Mouse (Mus musculus) thymus, postnatal 10 days (tissue): ENCODE data around the gene Stx8.
A peak's percentile ranks its signal among the peaks of the same experiment; 100 is the strongest.

Experiments used
- DNase-seq, 2 experiments: peaks; one replicate each; pipeline ENCODE4 v3.0.0; 2021; ENCODE audit warnings: low spot score in 2 of 2

The Stx8 gene

DNA sequence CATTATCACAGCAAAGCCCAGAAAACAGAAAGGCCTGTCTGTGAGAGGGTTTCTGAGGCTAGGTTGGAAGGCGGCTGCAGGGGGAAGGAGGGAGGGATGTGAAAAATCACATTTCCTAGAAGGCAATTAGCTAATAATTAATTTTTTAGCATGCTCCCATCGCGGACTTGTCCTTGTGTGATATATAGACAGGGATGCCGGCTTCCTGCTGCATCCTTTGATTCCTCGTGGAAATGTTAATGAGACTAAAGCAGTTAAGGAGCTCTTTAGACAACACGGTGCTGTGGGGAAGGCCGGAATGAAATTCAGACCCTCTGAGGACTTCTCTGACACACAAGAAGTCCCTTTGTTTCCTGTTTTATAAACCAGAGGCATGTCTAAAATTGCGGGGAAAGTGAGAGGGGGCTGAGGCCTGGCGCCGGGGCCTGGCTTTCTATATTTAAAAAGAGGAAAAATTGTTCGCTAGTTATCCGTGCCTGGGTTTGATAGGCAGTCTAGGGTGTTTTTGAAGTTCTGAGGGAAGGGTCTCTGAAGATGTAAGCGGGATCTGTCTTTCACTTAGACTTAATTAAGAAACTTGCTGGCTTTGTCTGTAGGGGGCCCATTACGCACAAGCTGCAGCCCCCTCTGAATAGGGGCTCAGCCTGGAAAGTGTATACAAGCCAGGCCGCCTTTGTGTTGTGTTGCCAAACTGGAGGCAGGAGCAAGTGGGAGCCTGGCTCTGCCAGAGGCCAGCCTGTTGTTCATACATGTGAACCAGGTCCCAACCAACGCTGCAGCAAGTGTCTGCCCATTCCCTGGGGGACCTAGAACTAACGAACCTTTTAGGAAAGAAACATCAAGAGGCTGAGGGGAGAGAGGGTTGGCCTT, 179.8 kb downstream of the Stx8 start:
- DNase-seq = no peak

DNA sequence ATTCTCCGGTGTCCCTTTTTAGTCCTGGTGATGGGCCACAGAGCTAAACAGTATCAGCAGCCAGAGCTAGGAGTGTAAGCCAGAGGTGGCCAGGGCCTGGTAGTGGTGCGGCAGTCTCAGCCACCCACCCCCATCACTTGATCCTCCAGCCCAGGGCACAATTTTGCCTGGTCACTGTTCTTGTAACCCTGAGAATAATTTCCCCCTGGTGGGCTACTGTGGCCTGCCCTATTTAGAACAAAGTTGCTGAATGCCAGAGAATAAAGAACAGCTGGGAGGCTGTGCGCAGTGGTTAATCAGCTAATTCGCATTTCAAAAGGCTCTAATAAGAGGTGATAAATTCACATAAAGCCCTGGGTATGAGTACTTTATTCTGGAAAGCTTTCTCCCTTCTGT, 180.5 kb downstream of the Stx8 start:
- DNase-seq = no peak

DNA sequence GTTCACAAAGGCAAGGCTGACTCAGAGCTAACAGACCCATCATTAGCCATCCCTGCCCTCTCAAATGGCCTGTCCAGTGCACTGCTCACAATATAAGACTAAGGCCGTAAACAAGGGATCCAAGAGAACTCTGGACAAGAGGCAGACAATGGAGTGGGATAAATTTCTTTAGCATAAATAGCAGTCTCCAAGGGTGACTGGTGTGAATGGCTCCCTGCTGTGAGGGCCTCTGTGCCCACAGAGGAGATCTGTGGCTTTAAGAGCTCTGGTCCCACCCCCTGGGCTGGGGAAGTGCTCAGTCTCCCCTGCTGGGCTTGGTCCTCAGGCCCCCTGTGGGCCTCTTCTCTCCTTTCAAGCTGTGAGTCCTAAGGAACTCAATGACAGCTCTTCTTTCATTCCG, 184.9 kb downstream of the Stx8 start:
- DNase-seq = no peak

DNA sequence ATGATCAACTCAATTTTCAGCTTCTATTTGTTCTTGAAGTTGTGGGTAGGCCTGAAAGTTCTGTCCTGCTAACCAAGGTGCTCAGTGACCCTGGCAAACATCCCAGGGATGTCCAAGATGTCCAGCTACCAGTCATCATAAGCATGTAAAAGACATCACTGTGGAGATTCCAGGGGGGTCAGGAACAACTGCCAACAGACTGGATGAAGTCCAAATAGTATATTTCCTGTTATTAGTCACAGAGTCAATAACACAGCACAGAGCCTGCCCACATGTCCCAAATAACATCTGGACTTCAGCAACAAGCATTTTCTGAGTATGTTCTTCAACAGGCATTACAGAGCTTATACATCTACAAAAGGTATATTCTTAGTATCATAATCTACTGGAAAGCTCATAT, 189.8 kb downstream of the Stx8 start:
- no peak for DNase-seq

DNA sequence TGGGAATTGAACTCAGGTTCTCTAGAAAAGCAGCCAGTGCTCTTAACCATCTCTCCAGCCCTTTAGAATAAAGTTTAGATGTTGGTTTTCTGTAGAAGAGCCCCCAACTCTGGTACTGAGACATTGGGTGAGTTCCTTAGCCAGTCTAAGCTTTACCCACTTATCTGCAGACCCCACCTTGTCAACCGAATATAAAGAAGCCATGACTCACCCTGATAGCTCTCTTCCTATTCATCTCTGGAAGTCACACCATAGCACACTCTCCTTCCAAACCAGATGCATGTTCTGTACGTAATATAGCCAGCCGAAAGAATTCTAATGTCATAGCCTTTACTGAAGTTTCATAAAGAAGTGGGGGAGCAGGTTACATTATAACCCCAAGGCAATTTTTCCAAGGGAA, 192.2 kb downstream of the Stx8 start:
- no peak for DNase-seq

DNA sequence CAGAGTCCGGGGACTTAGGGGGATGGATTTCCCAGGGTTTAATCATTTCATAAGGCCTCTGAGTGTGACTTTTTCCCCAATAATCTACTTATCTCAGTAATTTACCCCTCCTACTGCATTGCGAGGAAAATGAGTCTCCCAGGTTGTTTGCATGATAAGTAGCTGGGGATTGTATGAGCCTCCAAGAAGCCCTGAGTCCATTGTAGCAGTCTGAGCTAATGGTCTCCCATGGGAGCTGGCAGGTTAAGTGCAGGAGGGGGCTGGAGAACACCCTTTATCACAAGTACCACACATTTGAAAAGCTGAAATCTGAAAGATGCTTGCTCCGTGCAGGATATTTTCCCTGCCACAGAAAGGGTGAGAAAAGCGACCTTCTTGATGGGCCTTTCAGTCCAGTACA, 193.9 kb downstream of the Stx8 start:
- no peak for DNase-seq

DNA sequence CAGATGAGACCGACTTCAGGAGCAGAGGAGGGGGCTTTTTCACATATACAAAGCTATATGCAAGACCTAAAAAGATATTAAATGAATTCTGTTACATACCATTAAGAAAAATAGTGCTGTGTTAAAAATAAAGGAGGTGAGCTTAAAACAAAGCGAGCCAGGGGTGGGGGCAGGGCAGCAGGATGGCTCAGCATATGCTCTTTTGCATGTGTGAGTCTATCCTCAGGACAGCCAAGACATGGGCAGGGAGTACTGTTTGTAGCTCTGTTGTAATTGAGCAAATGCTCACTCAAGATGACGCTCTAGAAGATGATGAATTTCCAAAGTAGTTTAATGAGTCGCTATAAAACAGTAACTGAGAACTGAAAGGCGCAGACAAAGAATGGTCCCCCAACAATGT, 198.4 kb downstream of the Stx8 start:
- DNase-seq = no peak

DNA sequence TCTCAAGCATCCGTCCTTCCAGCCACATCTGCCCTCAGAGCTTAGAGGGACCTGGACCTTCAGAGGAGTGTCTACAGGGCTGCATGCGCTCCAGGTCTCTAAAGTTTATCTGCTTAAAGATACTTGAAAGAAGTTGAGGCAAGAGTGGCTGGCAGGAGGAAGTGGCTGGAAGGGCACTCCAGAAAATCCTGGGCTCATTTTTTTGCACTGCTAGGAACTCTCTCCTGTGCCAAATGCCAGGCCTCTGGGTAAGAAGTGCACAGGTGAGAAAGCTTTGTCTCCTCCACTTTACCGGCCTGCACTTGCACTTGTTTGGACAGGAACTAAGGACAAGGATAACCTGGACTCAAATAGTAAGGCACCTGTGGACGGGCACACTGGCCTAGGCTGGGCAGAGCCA, 202.4 kb downstream of the Stx8 start:
- DNase-seq = no peak

DNA sequence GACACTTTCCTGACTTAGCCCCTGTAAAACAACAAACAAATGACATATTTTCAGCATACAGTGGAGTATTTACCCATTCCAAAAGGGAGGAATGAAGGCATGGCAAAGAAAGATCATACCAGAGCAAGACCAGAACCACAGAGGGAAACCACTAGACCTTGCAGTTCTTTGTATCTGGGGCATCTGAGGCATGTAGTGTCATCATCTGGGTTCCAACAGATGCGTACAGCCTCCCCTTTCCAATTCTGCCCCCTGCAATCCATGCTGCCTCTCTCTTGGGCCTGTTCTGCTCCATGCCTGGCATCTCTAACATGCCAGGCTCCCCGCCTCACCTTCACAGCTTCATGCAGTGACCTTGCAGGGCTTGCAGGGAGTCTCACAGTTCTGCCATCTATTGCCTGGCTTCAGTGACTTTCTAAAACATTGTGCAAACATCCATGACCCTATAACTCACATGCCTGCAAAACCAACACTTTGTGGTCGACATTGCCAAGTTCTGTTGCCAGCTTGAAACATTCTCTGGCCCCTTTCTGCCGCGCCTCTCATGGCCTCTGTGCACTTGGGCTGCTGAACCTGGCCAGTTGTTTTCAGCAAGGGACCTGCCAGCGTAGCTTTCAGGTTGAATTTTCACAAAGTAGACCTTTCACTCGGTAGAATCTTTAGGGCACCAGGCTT, 206.1 kb downstream of the Stx8 start:
- no peak for DNase-seq

DNA sequence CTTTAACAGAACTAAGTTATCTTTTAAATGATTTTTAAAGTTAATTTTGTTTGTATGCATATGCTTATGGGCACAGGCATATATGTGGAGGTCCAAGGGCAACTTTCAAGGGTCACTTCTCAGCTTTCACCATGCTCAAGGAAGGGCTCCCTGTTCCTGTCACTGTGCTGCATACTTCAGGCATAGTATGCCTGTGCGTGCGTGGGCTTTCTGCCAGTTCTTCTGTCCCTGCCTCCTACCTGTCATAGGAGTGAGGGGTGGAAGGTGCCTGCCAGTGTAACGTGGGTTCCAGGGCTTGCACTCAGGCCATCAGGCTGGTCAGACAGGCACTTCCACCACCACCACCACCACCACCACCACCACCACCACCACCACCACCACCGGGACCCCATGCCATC, 206.7 kb downstream of the Stx8 start:
- DNase-seq = no peak

DNA sequence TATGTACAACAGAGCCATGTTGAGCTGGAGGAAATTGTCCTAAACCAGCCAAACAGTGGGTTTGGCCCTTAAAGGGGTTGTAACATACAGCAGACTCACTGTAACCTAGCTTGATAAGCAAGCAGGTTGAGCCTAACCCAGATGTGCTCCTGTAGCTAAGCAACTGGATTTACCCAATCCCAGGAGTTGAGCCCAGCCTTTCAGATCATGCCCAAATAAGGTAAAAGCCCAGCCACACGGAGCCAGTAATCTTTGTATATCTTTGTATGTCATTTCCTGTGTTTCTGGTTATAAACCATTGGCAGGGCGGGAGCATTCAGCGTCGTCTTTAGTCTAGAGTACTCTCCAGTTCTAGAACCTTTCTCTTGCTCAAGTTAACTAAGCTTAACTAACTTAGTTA, 210.6 kb downstream of the Stx8 start:
- no peak for DNase-seq

DNA sequence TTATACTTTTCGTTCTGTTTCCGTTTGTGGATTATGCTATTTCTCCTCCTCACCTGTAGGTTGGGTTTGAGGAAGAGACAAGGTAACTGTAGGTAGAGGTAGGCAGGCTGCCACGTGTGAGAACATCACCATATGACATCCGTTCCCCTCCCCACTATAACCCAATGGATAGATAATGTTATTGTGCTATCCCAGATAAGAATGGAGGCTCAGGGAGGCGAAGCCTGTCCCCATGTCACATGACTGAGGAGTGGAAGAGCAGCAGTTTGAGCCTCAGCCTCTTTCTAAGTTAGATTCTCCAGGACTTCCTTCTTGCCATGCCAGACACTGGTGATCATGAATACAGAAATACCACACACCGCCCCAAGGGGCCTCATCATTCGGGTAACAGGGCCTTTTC, 211.4 kb downstream of the Stx8 start:
- DNase-seq = no peak

DNA sequence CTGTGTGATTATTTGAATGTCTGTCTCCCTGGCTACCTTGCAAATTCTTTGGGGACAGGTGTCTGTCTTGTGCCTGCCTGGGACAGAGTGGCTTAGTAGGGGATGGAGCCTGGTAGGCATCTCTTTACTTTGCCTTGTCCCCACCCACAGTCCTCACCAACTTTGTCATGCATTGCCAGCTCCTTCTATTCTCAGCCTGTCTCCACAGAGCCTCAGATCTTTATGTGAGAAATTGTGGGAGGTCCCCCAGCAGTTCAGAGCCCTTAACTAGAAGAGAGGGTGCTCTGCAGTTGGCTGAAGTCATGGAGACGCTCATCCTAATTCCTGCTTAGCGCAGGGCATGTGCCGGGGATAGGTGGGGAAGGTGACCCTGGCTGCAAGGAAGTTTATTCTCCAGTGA, 219.7 kb downstream of the Stx8 start:
- DNase-seq = no peak

DNA sequence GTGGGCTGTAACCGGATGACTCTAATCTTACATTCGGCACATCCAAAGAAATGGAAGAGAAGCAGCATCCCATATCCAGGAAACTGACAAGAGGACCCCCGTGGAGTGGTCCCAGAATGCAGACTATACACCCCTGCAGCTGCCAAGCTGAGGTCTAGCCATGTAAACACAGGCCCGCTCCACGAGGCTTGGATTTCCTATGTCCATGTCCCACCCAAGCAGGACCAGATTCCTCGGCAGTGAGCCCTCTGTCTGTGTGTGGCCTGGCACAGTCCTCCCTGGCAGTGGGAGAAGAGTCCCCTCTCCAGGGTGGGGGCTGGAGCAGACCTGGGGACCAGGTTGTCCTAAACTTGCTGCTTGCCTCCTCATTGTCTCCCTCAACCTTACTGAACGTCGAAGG, 221.2 kb downstream of the Stx8 start:
- no peak for DNase-seq

DNA sequence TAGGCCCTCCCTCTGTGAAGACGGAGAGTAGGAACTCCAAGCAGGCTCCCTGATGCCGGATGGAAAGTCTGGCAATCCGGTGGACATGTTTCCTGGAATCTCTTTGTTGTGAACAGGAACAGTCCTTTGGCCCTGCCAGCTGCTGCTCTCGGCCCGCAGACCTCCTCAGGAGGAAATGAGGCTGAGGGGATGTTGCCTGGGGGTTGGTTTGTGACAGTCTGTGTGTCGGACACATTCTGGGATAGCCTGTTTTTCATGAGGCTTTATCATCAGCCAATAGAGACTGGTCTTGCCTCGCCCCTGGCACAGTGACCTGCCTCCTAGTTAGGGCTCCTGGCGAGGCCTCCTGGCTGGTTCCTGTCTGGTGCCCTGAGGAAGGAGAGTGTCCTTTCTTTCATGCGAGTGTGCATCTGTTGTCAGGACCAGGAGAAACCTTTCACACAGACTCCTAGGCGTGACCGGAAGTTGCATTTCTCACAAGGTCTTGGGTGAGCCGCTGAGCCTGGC, 222.8 kb downstream of the Stx8 start:
- no peak for DNase-seq

DNA sequence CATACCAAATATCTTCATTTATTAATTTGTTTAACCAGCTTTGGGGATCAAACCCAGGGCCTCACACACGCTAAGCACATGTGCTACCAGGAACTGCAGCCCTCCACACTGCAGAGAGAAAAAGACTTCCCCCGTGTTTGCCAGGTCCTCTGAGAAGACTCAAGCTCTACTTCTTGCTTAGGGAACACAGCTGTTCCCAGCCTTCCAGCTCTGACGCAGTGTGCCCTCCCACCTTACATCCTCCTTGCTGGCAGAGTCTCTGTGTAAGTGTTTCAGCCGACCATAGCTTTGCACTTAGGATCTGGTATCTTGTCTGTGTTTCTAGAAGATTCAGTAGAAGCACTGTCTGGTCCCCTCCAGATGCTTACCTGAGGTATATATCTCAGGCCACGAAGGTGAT, 224.9 kb downstream of the Stx8 start:
- DNase-seq = no peak

DNA sequence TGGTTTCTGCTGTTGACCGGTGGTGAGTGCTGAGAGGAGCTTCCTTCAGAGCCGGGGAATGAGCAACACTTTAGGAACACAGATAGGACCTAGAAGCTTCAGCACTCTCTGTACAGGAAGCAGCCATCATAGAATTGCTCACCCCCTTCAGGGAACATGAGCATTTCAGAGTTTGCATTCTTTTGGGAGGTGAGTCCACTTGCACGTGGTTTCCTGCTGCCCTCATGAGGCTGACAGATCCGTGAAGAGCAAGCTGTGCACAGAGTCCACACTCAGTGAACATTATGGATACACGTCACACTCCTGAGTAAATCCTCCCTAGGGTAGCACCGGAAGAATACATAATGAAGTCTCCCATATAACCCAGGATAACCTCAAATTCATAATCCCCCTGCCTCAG, 229.2 kb downstream of the Stx8 start:
- no peak for DNase-seq

DNA sequence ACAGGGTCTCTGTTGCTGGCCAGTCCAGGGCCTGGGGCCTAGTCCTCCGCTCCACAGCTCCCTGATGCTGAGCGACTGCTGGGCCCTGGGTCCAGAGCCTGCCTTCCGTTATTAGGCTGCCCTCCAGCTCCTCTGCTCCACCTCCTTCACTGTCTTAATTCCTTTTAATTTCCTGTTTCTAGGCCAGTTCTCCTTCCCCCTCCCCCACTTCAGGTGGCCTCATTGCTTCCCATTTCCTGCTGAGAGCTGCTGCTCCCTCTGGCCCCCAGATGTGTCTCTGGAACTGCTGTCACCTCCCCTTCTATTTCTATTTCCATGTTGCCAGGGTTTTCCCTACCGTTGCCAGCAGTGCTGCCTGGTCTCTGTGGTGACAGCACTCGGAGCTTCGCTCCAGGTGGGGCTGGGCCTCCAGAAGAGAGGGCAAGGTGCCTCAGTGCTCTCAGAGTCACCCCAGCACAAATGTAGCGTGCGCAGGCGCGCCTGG, 229.7 kb downstream of the Stx8 start:
- peak in 1 of 2 experiments; percentile 61 for DNase-seq

DNA sequence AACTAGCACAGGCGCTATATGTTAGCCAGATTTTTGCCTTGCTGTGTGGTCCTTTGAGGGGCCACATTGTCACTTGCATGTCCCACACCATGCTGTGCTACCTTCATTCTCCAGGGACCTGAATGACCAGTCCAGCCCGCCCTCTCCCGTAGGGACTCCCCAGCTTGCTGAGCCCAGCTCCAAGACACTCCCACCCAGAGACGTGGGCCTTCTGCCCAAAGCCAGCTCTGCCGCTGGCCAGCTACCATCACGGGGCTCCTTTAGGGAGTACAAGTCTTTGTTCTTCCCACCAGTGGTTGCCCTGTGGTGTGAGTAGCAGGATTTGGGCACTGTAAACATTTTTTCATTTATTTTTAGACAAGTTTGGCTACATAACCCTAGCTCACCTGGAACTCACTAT, 230.6 kb downstream of the Stx8 start:
- no peak for DNase-seq

DNA sequence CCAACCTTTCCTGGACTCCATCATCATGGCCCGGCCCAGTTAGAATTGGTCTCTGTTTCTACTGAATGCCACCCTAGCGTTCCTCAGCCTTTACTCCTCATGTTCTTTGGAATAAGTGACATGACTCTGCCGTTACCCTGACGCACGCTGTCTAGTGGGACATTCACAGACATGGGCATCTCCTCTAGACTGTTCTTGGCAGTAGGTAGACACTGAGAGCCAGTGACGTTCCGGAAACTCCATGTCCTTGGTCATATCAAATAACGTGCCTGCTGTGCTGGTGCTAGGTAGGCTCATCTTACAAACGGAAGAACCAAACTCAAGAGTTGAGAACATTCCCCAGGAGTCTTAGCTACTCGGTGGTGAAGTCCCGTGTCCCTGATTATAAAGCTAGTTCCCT, 231.5 kb downstream of the Stx8 start:
- DNase-seq = no peak

DNA sequence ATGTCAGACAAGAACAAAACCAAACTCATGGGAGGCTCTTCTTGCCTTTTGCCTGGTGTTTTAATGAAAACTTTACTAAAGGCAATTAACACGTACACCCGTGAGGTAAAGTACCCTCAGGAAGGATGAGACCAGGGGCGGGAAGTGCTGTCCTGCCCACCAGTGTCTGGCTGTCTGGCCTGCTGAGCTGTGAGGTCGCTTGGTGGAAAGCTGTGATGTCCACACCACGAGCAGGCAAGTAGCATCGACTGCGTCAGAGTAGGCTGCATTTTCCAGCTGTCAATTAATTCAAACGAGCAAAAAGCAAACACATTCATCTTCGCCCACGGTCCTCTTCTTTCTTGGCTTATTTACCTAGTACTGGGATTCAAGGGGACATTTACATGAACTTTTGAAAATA, 232.7 kb downstream of the Stx8 start:
- no peak for DNase-seq

DNA sequence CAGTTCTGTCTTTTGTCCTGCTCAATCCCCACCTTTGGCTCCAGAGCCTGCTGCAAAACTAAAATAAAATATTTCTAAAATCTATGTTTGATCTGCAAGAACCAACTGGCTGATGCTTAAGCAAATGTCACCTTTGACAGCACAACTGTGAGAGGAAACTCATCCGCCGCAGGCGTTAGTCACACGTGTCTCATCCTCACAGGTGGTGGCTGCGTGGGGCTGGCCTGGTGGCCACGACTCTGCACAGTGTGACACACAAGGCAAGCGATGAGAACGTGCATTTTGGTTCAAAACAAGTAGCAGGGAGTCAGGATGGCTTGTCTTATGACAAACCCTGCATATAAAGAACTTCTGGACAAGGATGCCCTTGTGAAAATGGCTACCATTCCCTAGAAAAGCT, 233.1 kb downstream of the Stx8 start:
- peak; percentile 83 to 90 for DNase-seq

DNA sequence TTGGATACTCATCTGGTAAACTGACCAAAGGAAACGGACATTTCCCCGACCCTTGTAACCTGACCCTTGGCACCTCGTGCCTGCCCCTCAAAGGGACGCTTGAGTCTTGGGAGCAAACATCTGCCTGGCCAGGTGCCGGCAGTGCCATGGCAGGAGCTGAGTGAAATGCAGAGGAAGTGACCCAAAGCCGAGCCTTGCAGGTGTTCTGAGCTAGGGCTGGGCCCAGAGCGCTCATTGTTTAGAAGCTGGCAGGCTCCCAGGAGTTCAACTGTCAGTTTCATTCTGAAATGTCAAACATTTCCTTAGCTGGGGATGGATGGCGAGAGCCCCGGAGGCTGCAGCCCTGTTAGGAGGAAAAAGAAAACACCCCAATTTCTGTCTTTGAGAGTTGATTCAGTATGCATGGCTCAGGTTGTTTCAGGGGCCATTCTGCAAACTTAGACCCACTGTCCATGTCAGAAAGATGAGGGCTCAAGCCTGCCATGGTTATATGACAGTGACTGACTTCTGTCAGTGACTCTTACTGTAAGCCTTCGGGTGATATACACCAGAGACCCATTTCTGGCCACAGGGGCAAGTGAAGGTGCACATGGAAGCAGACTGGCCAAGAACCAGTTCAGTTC, 233.9 kb downstream of the Stx8 start:
- DNase-seq = peak; percentile 86 to 89
